Mouse (Mus musculus): ENCODE data around the gene Hcar1. TPM values are rescaled to one million over a fixed set of nuclear protein-coding genes. Genes with fewer than 3 reads are reported as not detected.

Hcar1 gene
- total and polyA plus RNA-seq, 3 experiments = 0.22 TPM; not detected in 2

DNA sequence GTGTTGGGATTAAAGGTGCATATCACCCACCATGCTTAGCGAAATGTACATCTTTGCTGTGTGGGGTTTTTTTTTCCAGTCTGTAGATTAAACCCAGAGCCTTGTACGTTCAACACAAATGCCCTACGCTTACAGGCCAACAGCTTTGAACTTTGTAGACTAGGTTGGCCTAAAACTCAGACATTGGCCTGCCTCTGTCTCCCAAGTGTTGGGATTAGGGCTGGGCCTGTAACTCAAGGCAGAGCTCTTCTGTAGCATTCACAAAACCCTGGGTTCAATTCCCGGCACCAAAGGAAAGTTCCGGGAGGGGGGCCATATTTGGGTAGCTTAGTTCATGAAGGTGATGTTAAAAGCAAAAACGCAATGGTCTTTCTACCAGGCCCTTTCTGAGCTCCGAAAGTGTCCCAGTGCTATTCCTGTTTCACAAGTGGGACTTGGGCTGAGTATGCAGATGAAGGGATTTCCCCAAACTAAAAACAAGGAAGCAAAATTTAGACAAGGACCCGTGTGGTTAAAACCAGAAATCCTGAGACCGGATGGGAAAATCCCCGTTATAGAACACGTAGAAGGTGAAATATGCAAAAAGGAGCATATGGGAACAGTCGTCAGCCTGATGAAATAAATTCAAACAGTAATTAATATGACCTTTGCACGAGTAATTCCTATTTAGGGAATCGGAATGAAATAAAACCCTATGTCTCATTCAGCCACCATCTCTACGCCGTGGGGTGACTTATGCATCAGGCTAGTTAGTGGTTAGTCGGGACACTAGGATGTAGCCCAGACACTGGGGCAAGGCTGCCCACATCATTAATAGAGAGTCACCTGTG lies 26.5 kb upstream of the Hcar1 start:
- Histone ChIP-seq H3K9me3 (replicated peaks) (no peaks in the 10 kb centered on the region), H3K36me3 (replicated peaks) (peaks cover 34% of the 10 kb centered on the region), H3K27me3 (ENCODE audit: insufficient read depth, low read length) (no peaks in the 10 kb centered on the region; the same call in 1 of the 2 replicates), H3K4me3 (ENCODE audit: low read depth, low read length) (peak overlapping the region; percentile 95; the same call in 1 of the 2 replicates), H3K4me1 (ENCODE audit: insufficient read depth, low read depth, low read length) (peaks cover 41% of the 10 kb centered on the region)
- DNase-seq (ENCODE audit: low spot score) = no peak
- no peak for ATAC-seq (ENCODE audit: extremely low read depth, insufficient number of reproducible peaks, low FRiP score, poor library complexity, severe bottlenecking)
- TF ChIP-seq CTCF (IDR thresholded peaks at IDR 0.05; ENCODE audit: low read depth, low read length) (no peak), POLR2AphosphoS5 (IDR thresholded peaks at IDR 0.05; ENCODE audit: insufficient replicate concordance, low read depth, low read length) (no peak), GATA2 (IDR thresholded peaks at IDR 0.05; ENCODE audit: borderline replicate concordance, low read depth, low read length) (no peak), TAL1 (conservative IDR thresholded peaks at IDR 0.05; ENCODE audit: low read depth, low read length) (no peak), GATA1 (IDR thresholded peaks at IDR 0.05; ENCODE audit: borderline replicate concordance, low read length) (no peak)

GRCm38 (mm10) chr5:123904059-123904672 lies 24.3 kb upstream of the Hcar1 start:
- ATAC-seq (ENCODE audit: extremely low read depth, insufficient number of reproducible peaks, low FRiP score, poor library complexity, severe bottlenecking) (no peak), DNase-seq (ENCODE audit: low spot score) (no peak)
- Histone ChIP-seq H3K9me3 (replicated peaks) (no peaks in the 10 kb centered on the region), H3K4me3 (ENCODE audit: low read depth, low read length) (no peak overlapping the region), H3K36me3 (replicated peaks) (peaks cover 13% of the 10 kb centered on the region), H3K4me1 (ENCODE audit: insufficient read depth, low read depth, low read length) (peaks cover 33% of the 10 kb centered on the region), H3K27me3 (ENCODE audit: insufficient read depth, low read length) (peaks cover 3% of the 10 kb centered on the region)
- TF ChIP-seq GATA1 (IDR thresholded peaks at IDR 0.05; ENCODE audit: borderline replicate concordance, low read length) (no peak), GATA2 (IDR thresholded peaks at IDR 0.05; ENCODE audit: borderline replicate concordance, low read depth, low read length) (no peak), POLR2AphosphoS5 (IDR thresholded peaks at IDR 0.05; ENCODE audit: insufficient replicate concordance, low read depth, low read length) (no peak), TAL1 (conservative IDR thresholded peaks at IDR 0.05; ENCODE audit: low read depth, low read length) (no peak), CTCF (IDR thresholded peaks at IDR 0.05; ENCODE audit: low read depth, low read length) (no peak)

GRCm38 (mm10) chr5:123897352-123897751 lies 17.5 kb upstream of the Hcar1 start:
- no peak for ATAC-seq (ENCODE audit: extremely low read depth, insufficient number of reproducible peaks, low FRiP score, poor library complexity, severe bottlenecking)
- Histone ChIP-seq H3K4me1 (ENCODE audit: insufficient read depth, low read depth, low read length) (peaks cover 25% of the 10 kb centered on the region), H3K4me3 (ENCODE audit: low read depth, low read length) (no peak overlapping the region), H3K27me3 (ENCODE audit: insufficient read depth, low read length) (peaks cover 3% of the 10 kb centered on the region), H3K9me3 (replicated peaks) (no peaks in the 10 kb centered on the region), H3K36me3 (replicated peaks) (no peaks in the 10 kb centered on the region)
- no peak for DNase-seq (ENCODE audit: low spot score)
- TF ChIP-seq POLR2AphosphoS5 (IDR thresholded peaks at IDR 0.05; ENCODE audit: insufficient replicate concordance, low read depth, low read length) (no peak), CTCF (IDR thresholded peaks at IDR 0.05; ENCODE audit: low read depth, low read length) (no peak), TAL1 (conservative IDR thresholded peaks at IDR 0.05; ENCODE audit: low read depth, low read length) (no peak), GATA2 (IDR thresholded peaks at IDR 0.05; ENCODE audit: borderline replicate concordance, low read depth, low read length) (no peak), GATA1 (IDR thresholded peaks at IDR 0.05; ENCODE audit: borderline replicate concordance, low read length) (no peak)

DNA sequence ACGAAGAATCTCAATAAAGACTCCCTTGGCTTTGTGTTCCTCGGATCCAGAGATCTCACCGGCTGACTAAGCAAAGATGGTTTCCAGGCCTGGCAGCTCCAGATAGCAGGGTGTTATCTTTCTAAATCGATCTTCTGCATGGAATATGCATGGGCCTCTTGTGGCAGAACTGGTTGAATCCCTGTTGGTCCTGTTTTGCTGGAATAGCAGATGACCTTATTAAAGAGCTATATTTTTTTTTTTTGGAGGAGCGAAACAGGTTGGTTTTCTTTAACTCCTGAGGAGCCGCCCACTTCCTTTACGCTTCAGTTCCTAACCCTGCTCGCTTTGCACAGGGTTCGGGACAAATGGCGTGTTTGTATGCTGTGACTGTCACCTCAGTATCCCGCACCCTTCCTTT lies 16.6 kb upstream of the Hcar1 start:
- no peaks in the 10 kb centered on the region for H3K9me3 ChIP-seq (replicated peaks)
- no peak for ATAC-seq (ENCODE audit: extremely low read depth, insufficient number of reproducible peaks, low FRiP score, poor library complexity, severe bottlenecking)
- DNase-seq (ENCODE audit: low spot score) = no peak
- H3K36me3 ChIP-seq (replicated peaks) = no peaks in the 10 kb centered on the region
- peaks cover 4% of the 10 kb centered on the region for H3K27me3 ChIP-seq (ENCODE audit: insufficient read depth, low read length)
- H3K4me3 ChIP-seq (ENCODE audit: low read depth, low read length) = no peak overlapping the region
- no peak for TF ChIP-seq GATA2 (IDR thresholded peaks at IDR 0.05; ENCODE audit: borderline replicate concordance, low read depth, low read length)
- TF ChIP-seq POLR2AphosphoS5 (IDR thresholded peaks at IDR 0.05; ENCODE audit: insufficient replicate concordance, low read depth, low read length) = no peak
- no peak for TF ChIP-seq TAL1 (conservative IDR thresholded peaks at IDR 0.05; ENCODE audit: low read depth, low read length)
- no peak for TF ChIP-seq GATA1 (IDR thresholded peaks at IDR 0.05; ENCODE audit: borderline replicate concordance, low read length)
- TF ChIP-seq CTCF (IDR thresholded peaks at IDR 0.05; ENCODE audit: low read depth, low read length) = no peak
- peaks cover 33% of the 10 kb centered on the region for H3K4me1 ChIP-seq (ENCODE audit: insufficient read depth, low read depth, low read length)

GRCm38 (mm10) chr5:123893520-123893919 lies 13.7 kb upstream of the Hcar1 start:
- H3K4me1 ChIP-seq (ENCODE audit: insufficient read depth, low read depth, low read length) = peaks cover 29% of the 10 kb centered on the region
- no peak for DNase-seq (ENCODE audit: low spot score)
- peaks cover 14% of the 10 kb centered on the region for H3K27me3 ChIP-seq (ENCODE audit: insufficient read depth, low read length)
- no peaks in the 10 kb centered on the region for H3K9me3 ChIP-seq (replicated peaks)
- no peak overlapping the region for H3K4me3 ChIP-seq (ENCODE audit: low read depth, low read length)
- ATAC-seq (ENCODE audit: extremely low read depth, insufficient number of reproducible peaks, low FRiP score, poor library complexity, severe bottlenecking) = no peak
- no peaks in the 10 kb centered on the region for H3K36me3 ChIP-seq (replicated peaks)
- TF ChIP-seq POLR2AphosphoS5 (IDR thresholded peaks at IDR 0.05; ENCODE audit: insufficient replicate concordance, low read depth, low read length) = no peak
- TF ChIP-seq CTCF (IDR thresholded peaks at IDR 0.05; ENCODE audit: low read depth, low read length) = no peak
- TF ChIP-seq GATA1 (IDR thresholded peaks at IDR 0.05; ENCODE audit: borderline replicate concordance, low read length) = no peak
- no peak for TF ChIP-seq GATA2 (IDR thresholded peaks at IDR 0.05; ENCODE audit: borderline replicate concordance, low read depth, low read length)
- no peak for TF ChIP-seq TAL1 (conservative IDR thresholded peaks at IDR 0.05; ENCODE audit: low read depth, low read length)

- H3K9me3 ChIP-seq (replicated peaks) = no peaks in the 10 kb centered on the region
- H3K36me3 ChIP-seq (replicated peaks) = no peaks in the 10 kb centered on the region
- TF ChIP-seq POLR2AphosphoS5 (IDR thresholded peaks at IDR 0.05; ENCODE audit: insufficient replicate concordance, low read depth, low read length) (no peak), TAL1 (conservative IDR thresholded peaks at IDR 0.05; ENCODE audit: low read depth, low read length) (no peak), GATA2 (IDR thresholded peaks at IDR 0.05; ENCODE audit: borderline replicate concordance, low read depth, low read length) (no peak)
- peaks cover 25% of the 10 kb centered on the region for H3K4me1 ChIP-seq (ENCODE audit: insufficient read depth, low read depth, low read length)
- peak; percentile 34; the same call in 1 of the 2 replicates for ATAC-seq (ENCODE audit: extremely low read depth, insufficient number of reproducible peaks, low FRiP score, poor library complexity, severe bottlenecking)
- no peak overlapping the region for H3K4me3 ChIP-seq (ENCODE audit: low read depth, low read length)
- peaks cover 14% of the 10 kb centered on the region for H3K27me3 ChIP-seq (ENCODE audit: insufficient read depth, low read length)
- peak; percentile 43 for DNase-seq (ENCODE audit: low spot score)
Observed at GRCm38 (mm10) chr5:123891669-123892068, 11.8 kb upstream of the Hcar1 start.

Data from G1E (cell line).